ENCODE assay signal across 16 mouse cellular contexts in the genomic region with DNA sequence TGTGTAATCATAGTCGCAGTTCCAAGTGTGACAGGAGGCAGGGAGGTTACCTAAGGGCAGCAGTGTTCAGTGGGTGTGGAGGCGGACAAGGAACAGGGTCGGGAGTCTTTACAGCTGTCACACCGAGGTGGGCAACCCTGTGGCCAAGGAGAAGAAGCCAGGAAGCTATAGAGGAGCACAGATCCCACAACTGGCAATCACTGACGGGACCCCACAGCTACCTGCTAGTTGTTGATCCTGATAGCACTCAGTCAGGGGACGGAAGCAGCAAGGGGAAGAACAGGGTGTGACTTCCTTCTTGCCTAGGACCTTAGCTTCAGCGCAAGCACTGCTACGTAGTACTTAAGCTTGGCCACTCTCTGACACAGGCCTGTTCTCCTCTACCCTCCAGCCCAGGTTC.
DNase-seq lines count a peak whose midpoint lies in the region; ATAC-seq and TF ChIP-seq lines count a peak whose summit lies in the region.
"Had no signal": no experiment of that assay in that cellular context is flagged by ENCODE, and none has a peak within 500 bp of the region (broad histone marks: within the 10 kb centered on the region; RNA-seq: fewer than 3 reads in every experiment).

No protein-coding gene starts in this region.

- no peak overlapping the region for H3K9ac ChIP-seq in heart, adult 2 months (ENCODE audit: low read depth, low read length)
- H3K9ac ChIP-seq in forebrain, embryonic 13.5 days, result no peak overlapping the region
- H3K9ac ChIP-seq: embryonic facial prominence, embryonic 12.5 days; liver, embryonic 14.5 days had no signal

- DNase-seq in heart, adult 11 months, result peak; percentile 59
- no peak for DNase-seq in heart, adult 2 months
- peak; percentile 6 for DNase-seq in mesoderm, embryonic 11.5 days (ENCODE audit: low read depth, low spot score)
- no peak for DNase-seq in cerebellum, postnatal 10 days
- no peak for DNase-seq in right cerebral cortex, adult 2 months (ENCODE audit: low spot score in 2 of 2)
- no peak for DNase-seq in yolk sac, embryonic 10.5 days (ENCODE audit: low spot score)
- DNase-seq: cerebellum, adult 11-12 months; gastrocnemius, postnatal 25 days; layer of hippocampus, adult 9-11 months; right cerebral cortex, postnatal 14 days had no signal

- no peak overlapping the region for H3K4me3 ChIP-seq in heart, adult 2 months
- H3K4me3 ChIP-seq in E14TG2a.4 (replicated peaks; ENCODE audit: low read length), result peak overlapping the region; percentile 7
- no peak overlapping the region; the same call in 1 of the 2 replicates for H3K4me3 ChIP-seq in forebrain, embryonic 13.5 days
- H3K4me3 ChIP-seq: embryonic facial prominence, embryonic 12.5 days; limb, embryonic 10.5 days had no signal

- TF ChIP-seq POLR2A in heart, adult 2 months (IDR thresholded peaks at IDR 0.05; ENCODE audit: insufficient read depth, low read depth, low read length), result no peak

- no peak overlapping the region for H3K27ac ChIP-seq in heart, adult 2 months
- H3K27ac ChIP-seq in forebrain, embryonic 13.5 days, result no peak overlapping the region
- H3K27ac ChIP-seq: embryonic facial prominence, embryonic 12.5 days; limb, embryonic 10.5 days; liver, embryonic 14.5 days; macrophage had no signal

- WGBS in heart, adult 2 months, result 30% methylated on average over 8 of the region's 8 CpGs
- 8% methylated on average over 8 of the region's 8 CpGs for WGBS in forebrain, embryonic 13.5 days

- H3K79me2 ChIP-seq in heart, adult 2 months (replicated peaks; ENCODE audit: control insufficient read depth, insufficient read depth, low read length), result no peaks in the 10 kb centered on the region

- intact Hi-C loops in heart, adult 2 months (cut with DNase I), result no loop called here

- ATAC-seq in forebrain, embryonic 13.5 days, result no peak

- peak overlapping the region; percentile 46 for H3K4me2 ChIP-seq in forebrain, embryonic 13.5 days
- H3K4me2 ChIP-seq: embryonic facial prominence, embryonic 12.5 days had no signal

- no peaks in the 10 kb centered on the region for H3K36me3 ChIP-seq in heart, adult 2 months (ENCODE audit: control insufficient read depth, insufficient read depth, low read length)
- H3K36me3 ChIP-seq in E14TG2a.4 (ENCODE audit: insufficient read depth, low read length), result no peaks in the 10 kb centered on the region
- no peaks in the 10 kb centered on the region for H3K36me3 ChIP-seq in forebrain, embryonic 13.5 days (ENCODE audit: poor library complexity, severe bottlenecking)
- H3K36me3 ChIP-seq: embryonic facial prominence, embryonic 12.5 days; limb, embryonic 10.5 days had no signal

- H3K4me1 ChIP-seq in heart, adult 2 months (ENCODE audit: control insufficient read depth, insufficient read depth, low read length), result no peaks in the 10 kb centered on the region
- H3K4me1 ChIP-seq in E14TG2a.4 (replicated peaks; ENCODE audit: low read depth, low read length), result peaks cover 46% of the 10 kb centered on the region
- peaks cover 15% of the 10 kb centered on the region; the same call in 1 of the 2 replicates for H3K4me1 ChIP-seq in forebrain, embryonic 13.5 days
- H3K4me1 ChIP-seq: embryonic facial prominence, embryonic 12.5 days had no signal

- peaks cover 22% of the 10 kb centered on the region for H3K9me3 ChIP-seq in E14TG2a.4 (ENCODE audit: low read length)
- H3K9me3 ChIP-seq in forebrain, embryonic 13.5 days (replicated peaks), result no peaks in the 10 kb centered on the region
- H3K9me3 ChIP-seq: embryonic facial prominence, embryonic 12.5 days; limb, embryonic 10.5 days had no signal

- no peak for TF ChIP-seq CTCF in heart, adult 2 months (IDR thresholded peaks at IDR 0.05)
- no peak for TF ChIP-seq CTCF in E14TG2a.4 (conservative IDR thresholded peaks at IDR 0.05; ENCODE audit: low read length)

- TF ChIP-seq EP300 in heart, adult 2 months (IDR thresholded peaks at IDR 0.05; ENCODE audit: insufficient read depth, low read depth, low read length), result no peak

- no peaks in the 10 kb centered on the region for H3K27me3 ChIP-seq in heart, adult 2 months (ENCODE audit: control insufficient read depth, insufficient read depth, low read length)
- H3K27me3 ChIP-seq in E14TG2a.4 (ENCODE audit: insufficient read depth, low read length), result peaks cover 67% of the 10 kb centered on the region
- peaks cover 77% of the 10 kb centered on the region for H3K27me3 ChIP-seq in forebrain, embryonic 13.5 days

Comparison
In these comparisons a context has a peak if more than half of its experiments do, and no peak if none do; other contexts are left out.
1. DNase-seq: peak in heart, adult 11 months (single experiment) and mesoderm, embryonic 11.5 days (single experiment); none in heart, adult 2 months (0 of 2), cerebellum, postnatal 10 days (0 of 2), right cerebral cortex, adult 2 months (0 of 2) and yolk sac, embryonic 10.5 days (single experiment).